Mouse (Mus musculus) embryonic fibroblast, embryonic 13.5 days (primary cell): Measurements from ENCODE around the gene Evx2. TPM values are rescaled to one million over a fixed set of nuclear protein-coding genes. Genes with fewer than 3 reads are reported as not detected.

Source experiments
- H3K27ac ChIP-seq: 2 replicates; pipeline ENCODE4 v1.5.1; 2012; ENCODE audit warnings: low read length, control low read depth, inconsistent platforms; ENCODE audit not compliant: insufficient read depth
- H3K4me1 ChIP-seq: 2 replicates; pipeline ENCODE4 v1.6.1; 2011; ENCODE audit warnings: low read length; ENCODE audit not compliant: control insufficient read depth, insufficient read depth
- H3K4me3 ChIP-seq: 2 replicates; pipeline ENCODE4 v1.5.1; 2011; ENCODE audit warnings: mild to moderate bottlenecking, control low read depth, low read length; ENCODE audit not compliant: insufficient read depth
- CTCF ChIP-seq: IDR thresholded peaks from 2 replicates; pipeline ENCODE4 v1.5.1; 2011; ENCODE audit warnings: mild to moderate bottlenecking, control low read depth, low read length, moderate library complexity, borderline replicate concordance; ENCODE audit not compliant: insufficient read depth
- POLR2A ChIP-seq: IDR thresholded peaks from 2 replicates; pipeline ENCODE4 v1.6.1; 2011; ENCODE audit warnings: low read depth, mild to moderate bottlenecking, control low read depth, low read length, moderate library complexity
- polyA plus RNA-seq: library from polyadenylated mRNA; stranded (reverse); fragments of >200 nt; gene quantifications from 2 replicates; pipeline ENCODE4 v1.2.4, GENCODE M21; 2011; ENCODE audit warnings: low read depth; ENCODE audit not compliant: missing spikeins, insufficient read length

Gene Evx2
- polyA plus RNA-seq, 1 experiment, result 0.74 TPM

GRCm38 (mm10) chr2:74655821-74656631 lies 3.3 kb downstream of the Evx2 start:
- Histone ChIP-seq H3K4me1 (no peaks in the 10 kb centered on the region; the same call in 1 of the 2 replicates), H3K4me3 (peak overlapping the region; percentile 21; the same call in 1 of the 2 replicates), H3K27ac (no peak overlapping the region)
- TF ChIP-seq CTCF (no peak), POLR2A (no peak)

GRCm38 (mm10) chr2:74655420-74655781 lies 4.0 kb downstream of the Evx2 start:
- H3K27ac ChIP-seq, result no peak overlapping the region
- no peak overlapping the region for H3K4me3 ChIP-seq
- H3K4me1 ChIP-seq, result no peaks in the 10 kb centered on the region; the same call in 1 of the 2 replicates
- TF ChIP-seq POLR2A (no peak), CTCF (no peak)

GRCm38 (mm10) chr2:74654743-74655419 lies 4.5 kb downstream of the Evx2 start:
- TF ChIP-seq CTCF, result no peak
- no peak for TF ChIP-seq POLR2A
- Histone ChIP-seq H3K27ac (no peak overlapping the region), H3K4me1 (no peaks in the 10 kb centered on the region; the same call in 1 of the 2 replicates), H3K4me3 (no peak overlapping the region)

GRCm38 (mm10) chr2:74653781-74654535 lies 5.4 kb downstream of the Evx2 start:
- Histone ChIP-seq H3K27ac (no peak overlapping the region), H3K4me3 (no peak overlapping the region), H3K4me1 (no peaks in the 10 kb centered on the region; the same call in 1 of the 2 replicates)
- TF ChIP-seq POLR2A, result no peak
- TF ChIP-seq CTCF, result no peak

GRCm38 (mm10) chr2:74652996-74653340 lies 6.4 kb downstream of the Evx2 start:
- H3K4me1 ChIP-seq, result no peaks in the 10 kb centered on the region; the same call in 1 of the 2 replicates
- TF ChIP-seq POLR2A, result no peak
- no peak for TF ChIP-seq CTCF
- H3K4me3 ChIP-seq, result no peak overlapping the region
- no peak overlapping the region for H3K27ac ChIP-seq

- Histone ChIP-seq H3K4me3 (no peak overlapping the region), H3K27ac (no peak overlapping the region), H3K4me1 (no peaks in the 10 kb centered on the region)
- TF ChIP-seq CTCF, result no peak
- no peak for TF ChIP-seq POLR2A
Measured at GRCm38 (mm10) chr2:74647082-74647864, 12.1 kb downstream of the Evx2 start.

- Histone ChIP-seq H3K27ac (no peak overlapping the region), H3K4me1 (no peaks in the 10 kb centered on the region), H3K4me3 (no peak overlapping the region)
- TF ChIP-seq CTCF (no peak), POLR2A (no peak)
Measured at GRCm38 (mm10) chr2:74645631-74646030, 13.7 kb downstream of the Evx2 start.

GRCm38 (mm10) chr2:74642431-74642830 lies 16.9 kb downstream of the Evx2 start:
- TF ChIP-seq POLR2A, result no peak
- no peak for TF ChIP-seq CTCF
- H3K4me3 ChIP-seq, result no peak overlapping the region
- no peak overlapping the region for H3K27ac ChIP-seq
- H3K4me1 ChIP-seq, result no peaks in the 10 kb centered on the region

- no peak overlapping the region for H3K27ac ChIP-seq
- no peak for TF ChIP-seq CTCF
- TF ChIP-seq POLR2A, result no peak
- H3K4me1 ChIP-seq, result no peaks in the 10 kb centered on the region
- no peak overlapping the region for H3K4me3 ChIP-seq
Measured at GRCm38 (mm10) chr2:74635412-74635811, 23.9 kb downstream of the Evx2 start.
